Mouse (Mus musculus) liver, adult 2 months (tissue): ENCODE measurements around the gene Vav1.

Experiments used
- CTCF ChIP-seq: fragments of 200-500 bp; IDR thresholded peaks from 2 replicates; pipeline ENCODE4 v1.5.1; 2011; ENCODE audit warnings: low read depth, low read length, control low read depth
- POLR2A ChIP-seq: fragments of 200-500 bp; IDR thresholded peaks from 2 replicates; pipeline ENCODE4 v1.6.1; 2011; ENCODE audit warnings: low read length, control low read depth; ENCODE audit not compliant: insufficient read depth; ENCODE audit errors: extremely low read depth

DNA sequence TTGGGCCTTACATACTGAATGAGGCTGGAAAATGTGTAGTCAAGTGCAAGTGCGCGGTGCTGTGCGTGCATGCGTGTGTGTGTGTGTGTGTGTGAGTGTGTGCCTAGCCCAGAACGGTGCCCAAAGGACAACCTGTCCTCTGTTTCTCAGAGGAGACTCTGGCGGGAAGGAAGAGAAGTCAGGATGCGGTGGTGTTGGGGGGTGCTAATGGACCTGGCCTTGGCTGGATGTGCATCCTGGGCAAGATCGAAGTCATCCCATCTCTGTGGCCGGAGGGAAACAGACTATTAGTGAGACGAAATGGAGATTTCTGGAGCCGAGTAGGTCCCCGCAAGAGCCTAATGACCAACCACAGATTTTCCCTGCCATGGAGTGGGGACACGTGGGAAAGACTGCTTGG lies 30.1 kb upstream of the Vav1 start:
- TF ChIP-seq CTCF (no peak), POLR2A (no peak)
